Mouse (Mus musculus) limb, embryonic 11.5 days (tissue): ENCODE measurements around the gene Hnrnpf. TPM values are rescaled to one million over a fixed set of nuclear protein-coding genes. Genes with fewer than 3 reads are reported as not detected.

Source experiments
- ATAC-seq: fragments of 200-750 bp; cut with Nextera tagmentation; 2 replicates; pipeline ENCODE4 v1.8.0; 2017; ENCODE audit warnings: low read depth; ENCODE audit not compliant: insufficient number of reproducible peaks, low FRiP score, low TSS enrichment
- DNase-seq: peaks from one replicate; pipeline ENCODE4 v3.0.0-alpha.2; 2015; ENCODE audit warnings: low spot score
- H3K27ac ChIP-seq: fragments of 300-500 bp; sonication (generic); replicated peaks from 2 replicates; pipeline ENCODE4 v1.5.1; 2014; ENCODE audit warnings: low read depth, mild to moderate bottlenecking, low read length
- H3K27me3 ChIP-seq: fragments of 300-500 bp; sonication (generic); 2 replicates; pipeline ENCODE4 v1.6.1; 2014; ENCODE audit warnings: mild to moderate bottlenecking, low read length, mixed read lengths; ENCODE audit not compliant: control insufficient read depth, insufficient read depth
- H3K36me3 ChIP-seq: fragments of 300-500 bp; sonication (generic); 2 replicates; pipeline ENCODE4 v1.6.1; 2014; ENCODE audit warnings: mild to moderate bottlenecking, low read length, moderate library complexity, mixed read lengths; ENCODE audit not compliant: control insufficient read depth, insufficient read depth
- H3K4me1 ChIP-seq: fragments of 300-500 bp; sonication (generic); 2 replicates; pipeline ENCODE4 v1.6.1; 2014; ENCODE audit warnings: low read length, mixed read lengths; ENCODE audit not compliant: control insufficient read depth, insufficient read depth
- H3K4me2 ChIP-seq: fragments of 300-500 bp; sonication (generic); 2 replicates; pipeline ENCODE4 v1.6.1; 2014; ENCODE audit warnings: low read depth, mild to moderate bottlenecking, moderate library complexity; ENCODE audit not compliant: severe bottlenecking
- H3K4me3 ChIP-seq: fragments of 300-500 bp; sonication (generic); 2 replicates; pipeline ENCODE4 v1.5.1; 2014; ENCODE audit warnings: low read depth, low read length
- H3K9ac ChIP-seq: fragments of 300-500 bp; sonication (generic); 2 replicates; pipeline ENCODE4 v1.6.1; 2014; ENCODE audit warnings: mild to moderate bottlenecking, low read length
- H3K9me3 ChIP-seq: fragments of 300-500 bp; sonication (generic); 2 replicates; pipeline ENCODE4 v1.6.1; 2016; ENCODE audit warnings: low read length; ENCODE audit not compliant: control insufficient read depth
- WGBS: fragments of 180-500 bp; shearing (Covaris S2); extraction: QIAGEN DNeasy Blood & Tissue Kit; methylation state at CpG from one replicate; pipeline ENCODE4 v1.1.7; 2014; 5-methylcytosine and 5-hydroxymethylcytosine counted together
- polyA plus RNA-seq: library from polyadenylated mRNA; unstranded; fragments of >200 nt; fragmentation: Nextera tagmentation; extraction: Ambion mirVana; gene quantifications from 2 replicates; pipeline ENCODE4 v1.2.1, GENCODE M21; 2014

The Hnrnpf gene
- polyA plus RNA-seq, 1 experiment from 2014 or later: 860 TPM

DNA sequence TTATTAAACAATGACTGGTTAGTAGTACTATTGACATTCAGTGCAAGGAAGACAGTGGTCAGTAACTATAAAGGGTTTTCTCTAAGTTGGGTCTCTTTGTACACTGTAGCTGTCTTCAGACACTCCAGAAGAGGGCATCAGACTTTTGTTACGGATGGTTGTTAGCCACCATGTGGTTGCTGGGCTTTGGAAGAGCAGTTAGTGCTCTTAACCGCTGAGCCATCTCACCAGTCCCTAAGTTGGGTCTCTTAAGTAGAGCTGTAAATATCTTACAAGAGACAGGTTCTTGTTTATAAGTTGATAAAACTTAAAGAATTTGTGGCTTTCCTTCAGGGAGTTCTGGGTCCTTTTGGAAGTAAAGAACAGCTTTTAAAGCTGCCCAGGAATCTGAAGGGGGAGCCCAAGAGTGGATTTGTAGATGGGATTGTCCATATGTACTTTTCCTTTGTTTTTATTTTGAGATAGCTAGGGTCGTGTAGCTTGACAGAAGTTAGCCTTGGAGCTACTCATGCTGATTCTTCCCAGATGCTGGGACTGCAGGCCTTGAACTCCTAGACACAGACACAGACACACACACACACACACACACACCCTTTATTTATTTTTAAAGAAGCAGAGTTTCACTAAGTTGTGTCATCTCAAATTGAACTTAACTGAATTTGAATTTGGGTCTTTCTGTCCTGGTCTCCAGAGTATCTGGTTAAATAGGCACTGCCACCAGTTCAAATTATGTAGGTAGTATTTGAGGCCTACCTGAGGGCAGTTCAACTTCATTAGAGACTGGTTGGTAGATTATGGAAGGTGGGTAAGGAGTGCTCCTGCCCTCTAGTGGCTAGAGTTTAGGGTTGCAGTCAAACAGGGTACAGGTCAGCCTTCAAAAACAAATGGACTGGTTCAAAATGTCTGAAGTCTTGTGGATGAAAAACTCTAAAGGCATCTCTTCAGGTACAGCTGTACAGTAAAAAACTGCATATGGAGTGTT is 20.8 kb downstream of the Hnrnpf start:
- peak; percentile 45 for DNase-seq
- H3K36me3 ChIP-seq: peaks cover 2% of the 10 kb centered on the region; the same call in 1 of the 2 replicates
- H3K4me1 ChIP-seq: peaks cover 8% of the 10 kb centered on the region; the same call in 1 of the 2 replicates
- no peak overlapping the region for H3K4me3 ChIP-seq
- no peak overlapping the region for H3K4me2 ChIP-seq
- H3K27ac ChIP-seq: no peak overlapping the region
- no peak overlapping the region for H3K9ac ChIP-seq
- no peaks in the 10 kb centered on the region for H3K9me3 ChIP-seq
- ATAC-seq: no peak
- no peaks in the 10 kb centered on the region for H3K27me3 ChIP-seq
- 64% methylated on average over 3 of the region's 3 CpGs for WGBS

DNA sequence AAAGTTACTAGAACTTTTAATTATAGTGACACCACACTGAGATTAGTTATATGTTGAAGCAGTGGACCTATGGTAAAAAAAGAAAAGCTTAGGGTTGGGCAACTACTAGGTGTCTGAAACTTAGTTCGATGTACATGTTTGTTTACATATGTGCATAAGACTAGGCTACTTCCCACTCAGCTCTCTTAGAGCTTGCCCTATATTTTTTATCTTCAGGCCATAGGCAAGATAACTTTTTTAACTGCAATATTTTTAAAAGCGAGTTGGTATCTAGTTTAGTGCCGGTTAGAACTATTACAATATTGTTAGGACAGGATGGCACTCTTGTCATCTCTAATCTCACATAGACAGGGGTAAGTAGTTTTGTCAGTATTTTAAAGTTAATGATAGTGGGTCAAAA is 21.9 kb downstream of the Hnrnpf start:
- ATAC-seq: no peak
- Histone ChIP-seq H3K4me2 (no peak overlapping the region), H3K4me1 (peaks cover 5% of the 10 kb centered on the region; the same call in 1 of the 2 replicates), H3K9ac (no peak overlapping the region), H3K27ac (no peak overlapping the region), H3K9me3 (no peaks in the 10 kb centered on the region), H3K27me3 (no peaks in the 10 kb centered on the region), H3K36me3 (peaks cover 2% of the 10 kb centered on the region; the same call in 1 of the 2 replicates), H3K4me3 (no peak overlapping the region)
- DNase-seq: no peak
- WGBS: 94% methylated on average over 3 of the region's 3 CpGs

DNA sequence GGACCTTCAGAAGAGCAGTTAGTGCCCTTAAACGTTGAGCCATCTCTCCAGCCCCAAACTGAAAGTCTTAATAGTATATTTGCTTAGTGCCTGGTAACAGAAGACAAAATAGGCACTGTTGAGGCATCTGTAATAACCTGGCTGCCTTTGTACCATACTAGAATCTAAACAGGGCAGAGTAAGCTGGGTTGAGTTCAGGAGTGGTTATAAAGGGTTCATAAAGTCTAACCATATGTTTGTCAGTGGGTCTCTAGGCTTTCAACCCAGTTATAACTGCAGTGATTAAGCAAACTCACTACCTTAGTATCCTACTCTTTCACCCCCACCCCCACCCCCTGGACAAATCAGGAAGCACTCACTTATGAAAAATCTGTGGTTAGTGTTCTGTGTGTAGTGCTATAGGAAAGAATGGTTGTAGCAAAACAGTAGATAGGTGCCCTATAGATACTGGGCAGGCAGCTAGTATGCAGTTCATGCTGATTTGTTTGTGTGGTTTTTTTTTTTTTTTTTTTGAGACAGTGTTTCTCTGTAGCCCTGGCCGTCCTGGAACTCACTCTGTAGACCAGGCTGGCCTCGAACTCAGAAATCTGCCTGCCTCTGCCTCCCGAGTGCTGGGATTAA is 26.9 kb downstream of the Hnrnpf start:
- Histone ChIP-seq H3K4me3 (no peak overlapping the region), H3K9ac (no peak overlapping the region), H3K36me3 (peaks cover 3% of the 10 kb centered on the region; the same call in 1 of the 2 replicates), H3K27me3 (no peaks in the 10 kb centered on the region), H3K4me2 (no peak overlapping the region), H3K27ac (no peak overlapping the region), H3K9me3 (no peaks in the 10 kb centered on the region), H3K4me1 (no peaks in the 10 kb centered on the region)
- ATAC-seq (no peak), DNase-seq (no peak)
- WGBS: 73% methylated on average over 4 of the region's 4 CpGs

DNA sequence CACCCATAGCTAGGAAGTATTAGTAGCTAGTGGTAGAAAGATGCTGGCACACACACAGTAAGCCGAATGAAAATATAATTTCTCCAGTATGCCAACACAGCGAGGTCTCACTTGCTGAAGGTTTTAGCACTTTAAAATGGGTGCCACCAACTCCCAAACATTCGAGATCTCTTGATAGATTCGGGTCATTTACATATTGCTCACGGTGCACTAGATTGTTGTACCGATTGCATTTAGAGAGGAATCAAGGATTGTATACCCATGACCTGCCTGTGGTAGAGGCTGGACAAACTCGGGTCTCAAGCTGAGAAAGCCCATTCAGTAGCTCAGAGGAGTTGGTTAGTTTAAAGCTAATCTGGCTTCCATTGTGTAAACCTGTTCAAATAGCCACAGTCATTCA is 27.8 kb downstream of the Hnrnpf start:
- H3K4me1 ChIP-seq: no peaks in the 10 kb centered on the region
- no peaks in the 10 kb centered on the region for H3K27me3 ChIP-seq
- H3K27ac ChIP-seq: no peak overlapping the region
- ATAC-seq: no peak
- 91% methylated on average over 7 of the region's 7 CpGs for WGBS
- H3K36me3 ChIP-seq: peaks cover 3% of the 10 kb centered on the region; the same call in 1 of the 2 replicates
- no peaks in the 10 kb centered on the region for H3K9me3 ChIP-seq
- no peak for DNase-seq
- no peak overlapping the region for H3K9ac ChIP-seq
- H3K4me3 ChIP-seq: no peak overlapping the region
- H3K4me2 ChIP-seq: no peak overlapping the region

DNA sequence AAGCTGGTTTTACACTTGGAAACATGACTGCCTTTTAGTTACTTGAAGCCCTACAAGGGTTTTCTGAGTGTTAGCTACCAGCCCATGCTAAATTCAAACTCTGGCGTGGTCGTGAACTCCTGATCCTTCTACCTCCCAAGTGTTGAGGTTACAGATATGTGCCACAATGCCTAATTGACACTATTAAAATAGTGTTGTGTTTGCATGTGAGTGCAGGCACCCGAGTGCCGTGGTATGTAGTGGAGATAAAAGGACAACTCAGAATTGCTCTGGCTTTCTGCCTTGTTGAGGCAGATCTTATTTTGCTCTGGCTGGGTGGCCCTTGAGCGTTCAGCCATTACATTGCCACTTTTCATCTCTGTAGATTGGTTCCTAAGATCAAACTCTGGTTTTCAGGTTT is 28.6 kb downstream of the Hnrnpf start:
- DNase-seq: no peak
- Histone ChIP-seq H3K27ac (no peak overlapping the region), H3K9me3 (no peaks in the 10 kb centered on the region), H3K4me3 (no peak overlapping the region), H3K4me1 (no peaks in the 10 kb centered on the region), H3K27me3 (no peaks in the 10 kb centered on the region), H3K9ac (no peak overlapping the region), H3K4me2 (no peak overlapping the region), H3K36me3 (peaks cover 3% of the 10 kb centered on the region; the same call in 1 of the 2 replicates)
- WGBS: 93% methylated on average over 5 of the region's 5 CpGs
- no peak for ATAC-seq

DNA sequence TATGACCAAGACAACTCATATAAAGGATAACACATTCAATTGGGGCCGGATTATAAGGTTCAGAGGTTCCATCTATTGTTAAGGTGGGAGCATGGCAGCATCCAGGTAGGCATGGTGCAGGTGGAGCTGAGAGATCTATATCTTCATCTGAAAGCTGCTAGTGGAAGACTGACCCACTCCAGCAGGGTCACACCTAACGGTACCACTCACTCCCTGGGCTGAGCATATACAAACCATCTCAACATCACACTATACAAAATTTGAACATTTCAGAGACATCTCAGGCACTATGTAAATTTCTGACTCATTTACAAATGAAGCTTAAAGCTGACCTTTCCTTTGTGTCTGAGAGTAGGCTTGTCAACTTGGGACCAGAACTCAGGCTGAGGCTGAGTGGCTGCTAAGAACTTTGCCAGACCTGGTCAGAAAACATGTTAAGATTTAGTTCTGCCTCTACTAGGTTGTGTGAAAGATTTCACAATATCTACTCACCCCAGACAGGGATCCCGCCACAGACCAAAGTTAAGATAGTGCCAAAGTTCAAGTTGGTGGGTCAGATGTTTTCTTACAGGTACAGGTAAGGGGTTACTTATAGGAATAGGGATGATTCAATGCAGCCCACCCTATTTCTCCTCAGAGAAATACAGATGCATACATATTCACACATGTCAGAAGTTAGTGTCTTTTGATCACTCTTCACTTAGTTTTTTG is 30.0 kb downstream of the Hnrnpf start:
- WGBS: 90% methylated on average over 3 of the region's 3 CpGs
- no peaks in the 10 kb centered on the region for H3K9me3 ChIP-seq
- H3K36me3 ChIP-seq: peaks cover 3% of the 10 kb centered on the region; the same call in 1 of the 2 replicates

DNA sequence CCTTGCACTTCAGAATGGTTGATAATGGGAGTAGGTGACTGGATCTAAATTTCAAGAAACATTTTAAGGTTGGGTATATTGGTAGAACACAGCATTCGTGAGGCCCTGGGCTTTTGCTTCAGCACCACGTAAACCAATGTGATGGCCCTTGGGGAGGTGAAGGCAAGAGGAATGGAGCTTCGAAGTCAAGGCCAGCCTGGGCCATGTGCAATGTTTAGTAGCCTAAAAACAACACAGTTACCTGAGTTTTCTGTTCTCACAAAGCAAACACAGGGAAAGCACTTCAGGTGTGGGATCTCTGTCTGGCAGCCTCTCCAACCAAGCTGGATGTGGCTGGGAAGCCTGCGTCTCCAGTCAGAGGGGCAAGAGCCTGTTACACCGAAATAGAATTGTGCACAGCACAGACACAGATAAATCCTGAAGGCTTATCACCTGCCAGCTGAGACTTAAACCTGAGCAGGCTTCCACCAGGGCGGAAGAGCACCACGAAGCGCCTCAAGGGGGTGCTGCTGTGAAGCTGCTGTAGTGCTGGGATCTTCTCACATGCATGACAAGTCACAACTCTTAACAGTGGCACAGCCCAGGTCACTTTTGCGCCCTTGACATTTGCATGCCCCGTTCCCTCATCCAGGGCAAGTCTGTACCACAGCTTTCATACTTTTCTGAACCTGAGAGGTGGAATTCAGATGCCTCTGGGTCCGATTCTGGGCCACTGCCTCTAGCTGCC is 32.4 kb downstream of the Hnrnpf start:
- no peak overlapping the region for H3K27ac ChIP-seq
- H3K4me3 ChIP-seq: no peak overlapping the region
- H3K4me1 ChIP-seq: no peaks in the 10 kb centered on the region
- ATAC-seq: no peak
- no peaks in the 10 kb centered on the region for H3K9me3 ChIP-seq
- no peak overlapping the region for H3K9ac ChIP-seq
- no peak for DNase-seq
- peaks cover 3% of the 10 kb centered on the region; the same call in 1 of the 2 replicates for H3K36me3 ChIP-seq
- WGBS: 51% methylated on average over 11 of the region's 11 CpGs
- H3K4me2 ChIP-seq: no peak overlapping the region
- H3K27me3 ChIP-seq: no peaks in the 10 kb centered on the region

More for the DNA sequence above, 30.0 kb downstream of the Hnrnpf start:
- DNase-seq: no peak
- Histone ChIP-seq H3K4me3 (no peak overlapping the region), H3K4me1 (no peaks in the 10 kb centered on the region), H3K27me3 (no peaks in the 10 kb centered on the region), H3K27ac (no peak overlapping the region), H3K9ac (no peak overlapping the region), H3K4me2 (no peak overlapping the region)
- no peak for ATAC-seq
